Mouse (Mus musculus) ES-Bruce4 (cell line): ENCODE results near the gene Fam186a. TPM values are rescaled to one million over a fixed set of nuclear protein-coding genes. Genes with fewer than 3 reads are reported as not detected.
"Not testable (repeated sequence)": the region's sequence is repeated elsewhere in the genome, so short reads cannot be mapped to it uniquely, and the experiment has no call there.

Source experiments
- H3K27ac ChIP-seq: 2 replicates; pipeline ENCODE4 v1.5.1; 2012; ENCODE audit warnings: low read length, inconsistent platforms; ENCODE audit not compliant: insufficient read depth
- H3K27me3 ChIP-seq: 2 replicates; pipeline ENCODE4 v1.6.1; 2012; ENCODE audit warnings: mild to moderate bottlenecking, low read length, inconsistent platforms; ENCODE audit not compliant: control insufficient read depth, poor library complexity, insufficient read depth, severe bottlenecking
- H3K36me3 ChIP-seq: 2 replicates; pipeline ENCODE4 v1.6.1; 2012; ENCODE audit warnings: inconsistent platforms, mild to moderate bottlenecking, low read length, moderate library complexity; ENCODE audit not compliant: control insufficient read depth, poor library complexity, insufficient read depth, severe bottlenecking
- H3K4me1 ChIP-seq: one replicate; pipeline ENCODE4 v1.8.1; 2011; ENCODE audit warnings: low read length; ENCODE audit not compliant: control insufficient read depth, insufficient read depth
- H3K4me3 ChIP-seq: 2 replicates; pipeline ENCODE4 v1.5.1; 2011; ENCODE audit warnings: low read depth, mild to moderate bottlenecking, low read length
- H3K9ac ChIP-seq: 2 replicates; pipeline ENCODE4 v1.6.1; 2012; ENCODE audit warnings: low read depth, mild to moderate bottlenecking, inconsistent platforms; ENCODE audit not compliant: poor library complexity, severe bottlenecking
- H3K9me3 ChIP-seq: replicated peaks from 2 replicates; pipeline ENCODE4 v1.6.1; 2012; ENCODE audit warnings: mild to moderate bottlenecking, low read length, inconsistent platforms; ENCODE audit not compliant: control insufficient read depth, poor library complexity, insufficient read depth, severe bottlenecking
- CTCF ChIP-seq: IDR thresholded peaks from one replicate; pipeline ENCODE4 v1.8.1; 2011; ENCODE audit warnings: low read depth, low read length
- EP300 ChIP-seq: IDR thresholded peaks from 2 replicates; pipeline ENCODE4 v1.6.1; 2011; ENCODE audit warnings: low read depth, low read length; ENCODE audit not compliant: insufficient read depth
- POLR2A ChIP-seq: IDR thresholded peaks from one replicate; pipeline ENCODE4 v1.8.1; 2011; ENCODE audit warnings: low read length; ENCODE audit not compliant: insufficient read depth
- polyA plus RNA-seq: library from polyadenylated mRNA; stranded (reverse); fragments of >200 nt; gene quantifications from 2 replicates; pipeline ENCODE4 v1.2.4, GENCODE M21; 2011; ENCODE audit warnings: low read depth; ENCODE audit not compliant: missing spikeins, insufficient read depth, insufficient read length

Fam186a gene
- polyA plus RNA-seq, 1 experiment: 0.06 TPM

DNA sequence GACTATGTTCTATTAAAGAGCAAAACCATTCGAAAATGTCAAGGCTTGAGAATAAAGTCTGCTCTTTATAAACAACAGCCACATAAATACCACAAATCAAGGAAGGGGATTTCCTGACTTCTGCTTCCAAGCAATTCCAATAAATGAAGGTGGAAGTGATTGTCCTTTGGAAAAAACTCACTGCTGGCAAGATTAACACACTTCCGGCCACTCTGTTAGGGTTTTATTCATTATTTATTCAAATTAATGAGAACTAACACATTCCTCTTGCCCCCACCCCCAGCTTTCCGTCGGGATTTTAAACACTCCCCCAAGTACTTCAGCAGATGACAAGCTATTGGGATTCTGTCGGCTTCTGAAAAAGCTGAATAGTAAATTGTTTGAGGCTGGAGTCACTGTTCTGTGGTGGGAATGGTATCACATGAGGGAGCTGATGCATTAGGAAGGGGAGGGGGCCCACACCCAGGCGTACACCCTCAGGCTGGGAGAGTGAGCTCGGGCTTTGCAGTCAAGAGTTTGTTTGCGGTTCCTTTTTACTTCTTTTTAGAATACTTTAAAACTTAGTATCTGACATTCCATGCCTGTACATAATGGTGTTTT is 77.5 kb downstream of the Fam186a start:
- no peak overlapping the region for H3K9ac ChIP-seq
- no peak overlapping the region for H3K4me3 ChIP-seq
- no peaks in the 10 kb centered on the region for H3K27me3 ChIP-seq
- peaks cover 2% of the 10 kb centered on the region for H3K4me1 ChIP-seq
- H3K36me3 ChIP-seq: no peaks in the 10 kb centered on the region
- no peak for TF ChIP-seq CTCF
- TF ChIP-seq EP300: no peak
- no peak for TF ChIP-seq POLR2A
- no peaks in the 10 kb centered on the region for H3K9me3 ChIP-seq
- no peak overlapping the region for H3K27ac ChIP-seq

DNA sequence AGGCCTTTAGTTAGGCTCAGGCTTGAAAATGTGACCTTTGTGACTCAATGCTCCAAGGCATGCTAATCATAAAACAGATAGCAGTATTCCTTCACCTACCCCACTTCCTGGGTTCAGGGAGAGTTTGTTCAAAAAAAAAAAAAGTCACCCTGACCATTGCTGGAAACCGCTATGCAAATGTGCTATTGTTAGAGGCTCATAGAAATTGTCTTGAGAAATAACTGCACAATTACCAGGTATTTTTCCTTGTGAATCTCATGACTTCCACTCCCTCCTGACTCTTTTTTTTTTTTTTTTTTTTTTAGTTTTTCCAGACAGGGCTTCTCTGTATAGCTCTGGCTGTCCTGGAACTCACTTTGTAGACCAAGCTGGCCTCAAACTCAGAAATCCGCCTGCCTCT is 79.7 kb downstream of the Fam186a start:
- not testable (repeated sequence) for H3K4me1 ChIP-seq, H3K27ac ChIP-seq, H3K9ac ChIP-seq

DNA sequence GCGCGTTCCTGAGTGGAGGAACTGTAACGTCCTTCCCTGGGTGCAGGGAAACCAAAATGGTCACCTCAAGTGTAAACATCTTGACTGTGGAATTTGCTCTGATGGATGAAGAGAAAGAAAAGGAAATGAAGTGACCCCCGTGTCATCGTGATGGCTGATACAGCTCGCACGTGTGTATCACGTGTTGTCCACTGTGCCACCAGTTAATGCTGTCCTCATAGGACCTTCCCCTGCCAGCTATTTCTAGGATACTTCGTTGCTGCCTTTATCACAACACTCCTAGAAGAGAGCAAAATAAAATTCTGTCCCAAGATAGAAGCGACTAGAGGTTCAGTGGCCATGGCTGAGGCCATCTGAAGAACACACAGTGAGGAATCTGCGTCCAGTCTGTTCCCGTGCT is 82.8 kb downstream of the Fam186a start:
- Histone ChIP-seq H3K36me3 (no peaks in the 10 kb centered on the region), H3K4me3 (no peak overlapping the region), H3K9me3 (no peaks in the 10 kb centered on the region), H3K9ac (no peak overlapping the region), H3K27ac (no peak overlapping the region), H3K27me3 (no peaks in the 10 kb centered on the region), H3K4me1 (no peaks in the 10 kb centered on the region)
- TF ChIP-seq CTCF: no peak
- TF ChIP-seq POLR2A: no peak
- no peak for TF ChIP-seq EP300

More for the DNA sequence above, 79.7 kb downstream of the Fam186a start:
- H3K36me3 ChIP-seq, H3K27me3 ChIP-seq, H3K4me3 ChIP-seq, H3K9me3 ChIP-seq: not testable (repeated sequence)

DNA sequence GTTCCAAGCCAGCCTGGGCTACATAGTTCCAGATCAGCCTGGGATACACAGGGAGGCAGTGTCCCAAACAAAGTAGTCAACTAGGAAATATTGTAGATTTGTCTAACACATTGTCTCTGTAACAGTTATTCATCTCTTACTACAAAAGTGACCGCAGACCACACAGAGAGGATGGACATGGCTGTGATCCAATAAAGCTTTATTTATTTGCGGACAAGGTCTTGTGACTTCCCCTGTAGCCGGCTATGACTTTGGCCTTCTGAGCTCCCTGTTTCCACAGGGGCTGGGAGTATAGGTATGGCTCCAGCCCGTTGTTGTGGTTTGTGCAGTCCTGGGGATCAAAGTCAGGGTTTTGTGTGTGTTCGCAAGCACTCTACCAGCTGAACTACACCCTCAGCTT is 88.3 kb downstream of the Fam186a start:
- Histone ChIP-seq H3K9me3 (no peaks in the 10 kb centered on the region), H3K36me3 (no peaks in the 10 kb centered on the region), H3K9ac (no peak overlapping the region), H3K4me3 (no peak overlapping the region), H3K27ac (no peak overlapping the region), H3K27me3 (no peaks in the 10 kb centered on the region), H3K4me1 (no peaks in the 10 kb centered on the region)
- TF ChIP-seq CTCF (no peak), EP300 (no peak), POLR2A (no peak)

DNA sequence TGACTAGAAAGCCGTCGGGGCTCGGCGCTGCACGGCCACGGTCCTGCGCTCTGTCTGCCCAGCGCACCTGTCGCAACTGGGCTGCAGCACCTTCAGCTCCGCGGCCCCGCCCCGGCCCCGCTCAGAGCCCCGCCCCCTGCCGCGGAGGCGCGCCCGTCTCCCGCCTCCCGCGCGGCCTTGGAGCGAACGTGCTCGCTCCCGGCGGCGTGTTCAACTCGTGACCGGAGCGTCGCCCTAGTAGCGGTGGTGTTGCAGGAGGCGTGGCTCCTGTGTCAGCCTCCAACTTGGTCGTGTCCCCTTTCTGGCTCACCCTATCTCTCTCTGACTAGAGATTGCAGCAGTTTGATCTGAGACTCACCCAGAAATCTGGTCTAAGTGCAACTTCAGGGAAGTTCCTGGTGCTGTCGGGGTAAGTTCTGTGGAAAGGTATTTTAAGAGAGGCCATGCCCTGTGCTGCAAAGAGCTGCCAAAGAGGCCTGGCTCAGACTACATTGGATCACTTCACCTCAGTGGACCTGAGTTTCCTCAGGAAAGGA is 91.5 kb downstream of the Fam186a start, which contains the start of gene Lima1:
TSS of gene Lima1 (minus strand) at position 123 of the 536 bp plus-strand sequence.
- Histone ChIP-seq H3K27me3 (no peaks in the 10 kb centered on the region), H3K27ac (peak within 1 kb of the TSS; percentile 86), H3K4me1 (no peaks in the 10 kb centered on the region), H3K4me3 (peak within 1 kb of the TSS; percentile 85), H3K9ac (peak within 1 kb of the TSS; percentile 61), H3K36me3 (peaks cover 1% of the 10 kb centered on the region; the same call in 1 of the 2 replicates), H3K9me3 (peaks cover 4% of the 10 kb centered on the region; the same call in 1 of the 2 replicates)
- peak; percentile 87 for TF ChIP-seq POLR2A
- 0 out of 2 replicates have a peak, but pooled peaks have one; percentile 0 for TF ChIP-seq EP300
- TF ChIP-seq CTCF: no peak

DNA sequence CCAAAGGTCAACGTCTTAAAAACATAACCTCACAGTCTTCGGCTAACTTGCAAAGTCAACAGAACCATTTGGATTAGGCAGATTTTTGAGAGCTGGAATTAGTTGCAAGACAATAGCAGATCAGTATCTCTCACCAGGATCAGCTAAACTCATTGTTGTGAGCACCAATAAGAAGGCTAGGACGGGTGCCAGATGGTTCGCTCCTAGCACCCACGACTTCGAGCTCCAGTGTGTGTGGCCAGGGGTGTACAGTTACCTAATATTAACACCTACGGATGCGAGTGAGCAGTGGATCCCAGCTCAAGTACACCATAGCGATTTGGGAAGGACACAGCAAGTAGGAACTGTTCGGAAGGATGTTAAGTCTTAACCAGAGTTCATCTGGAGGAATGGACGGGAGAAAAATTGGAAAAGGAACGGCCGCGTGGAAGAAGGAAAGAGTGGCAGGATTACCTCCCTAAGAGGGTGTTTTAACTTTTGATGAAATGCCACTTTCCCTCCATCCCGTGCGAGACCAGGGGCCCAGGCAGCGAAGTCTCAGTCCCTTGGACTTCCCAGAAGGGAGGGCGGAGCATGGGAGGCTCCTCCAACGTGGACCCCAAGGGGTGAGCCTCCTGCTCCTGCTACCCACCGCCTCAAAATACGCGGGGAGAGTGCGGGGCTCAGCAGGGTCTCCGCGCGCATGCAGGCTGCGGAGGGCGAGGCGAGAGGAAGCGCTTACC is 92.1 kb downstream of the Fam186a start:
- peaks cover 4% of the 10 kb centered on the region for H3K9me3 ChIP-seq
- no peaks in the 10 kb centered on the region for H3K4me1 ChIP-seq
- H3K36me3 ChIP-seq: peaks cover 5% of the 10 kb centered on the region
- TF ChIP-seq EP300 (peak; percentile 40; the same call in 1 of the 2 replicates), POLR2A (no peak)
- H3K9ac ChIP-seq: peak overlapping the region; percentile 61
- H3K4me3 ChIP-seq: peak overlapping the region; percentile 85
- no peaks in the 10 kb centered on the region for H3K27me3 ChIP-seq
- H3K27ac ChIP-seq: peak overlapping the region; percentile 86
